Mouse (Mus musculus) lung, postnatal 14 days (tissue): Measurements from ENCODE around the gene Matn4.

Source experiments
- DNase-seq: peaks from one replicate; pipeline ENCODE4 v3.0.0; 2021

Matn4 gene

GRCm38 (mm10) chr2:164405519-164405918, 559 bp upstream of the Matn4 start:
- DNase-seq: no peak

- DNase-seq: peak; percentile 81
Measured at GRCm38 (mm10) chr2:164404082-164404990, 624 bp downstream of the Matn4 start.

- peak; percentile 53 for DNase-seq
Measured at GRCm38 (mm10) chr2:164403396-164404081, 1.4 kb downstream of the Matn4 start.

- peak; percentile 87 for DNase-seq
Measured at GRCm38 (mm10) chr2:164402906-164403305, 2.1 kb downstream of the Matn4 start, which contains the start of gene Rbpjl. Gene Rbpjl, plus strand, starts transcription at chr2:164403141.

GRCm38 (mm10) chr2:164396911-164397310, 8.0 kb downstream of the Matn4 start:
- no peak for DNase-seq

- DNase-seq: no peak
Measured at GRCm38 (mm10) chr2:164396076-164396475, 8.9 kb downstream of the Matn4 start.

- no peak for DNase-seq
Measured at GRCm38 (mm10) chr2:164393126-164393525, 11.8 kb downstream of the Matn4 start.

- DNase-seq: peak; percentile 88
Measured at GRCm38 (mm10) chr2:164389499-164389898, 15.5 kb downstream of the Matn4 start.

GRCm38 (mm10) chr2:164389020-164389419, 15.9 kb downstream of the Matn4 start, which contains the start of gene Slpi:
Gene Slpi, minus strand, starts transcription at chr2:164389095.
- DNase-seq: no peak

- peak; percentile 53 for DNase-seq
Measured at GRCm38 (mm10) chr2:164386953-164387352, 18.0 kb downstream of the Matn4 start.

- no peak for DNase-seq
Measured at GRCm38 (mm10) chr2:164385927-164386763, 18.8 kb downstream of the Matn4 start.

GRCm38 (mm10) chr2:164383656-164384399, 21.1 kb downstream of the Matn4 start:
- no peak for DNase-seq

- DNase-seq: no peak
Measured at GRCm38 (mm10) chr2:164382971-164383370, 22.0 kb downstream of the Matn4 start.

- DNase-seq: no peak
Measured at GRCm38 (mm10) chr2:164381726-164382125, 23.2 kb downstream of the Matn4 start.

- DNase-seq: no peak
Measured at GRCm38 (mm10) chr2:164377478-164378426, 27.2 kb downstream of the Matn4 start.

GRCm38 (mm10) chr2:164373187-164373586, 31.8 kb downstream of the Matn4 start:
- peak; percentile 12 for DNase-seq

GRCm38 (mm10) chr2:164372408-164373053, 32.4 kb downstream of the Matn4 start:
- DNase-seq: no peak

GRCm38 (mm10) chr2:164371371-164371770, 33.6 kb downstream of the Matn4 start:
- no peak for DNase-seq

GRCm38 (mm10) chr2:164368620-164369105, 36.3 kb downstream of the Matn4 start:
- DNase-seq: no peak

- no peak for DNase-seq
Measured at GRCm38 (mm10) chr2:164366947-164367346, 38.0 kb downstream of the Matn4 start.
